Mouse (Mus musculus): ENCODE data around the gene Zfp945. TPM values are rescaled to one million over a fixed set of nuclear protein-coding genes. Genes with fewer than 3 reads are reported as not detected.
A peak's percentile ranks its signal among the peaks of the same experiment; 100 is the strongest.
"Not testable (repeated sequence)": the region's sequence is repeated elsewhere in the genome, so short reads cannot be mapped to it uniquely, and the experiment has no call there.

Zfp945 gene
- 1.8 and 2.2 TPM in 2 replicates for polyA plus RNA-seq (2015; fragmentation: Nextera tagmentation; extraction: Ambion mirVana)

- Histone ChIP-seq H3K9ac (peak within 1 kb of the TSS; percentile 72), H3K4me2 (peak within 1 kb of the TSS; percentile 71), H3K9me3 (replicated peaks) (no peaks in the 10 kb centered on the region), H3K4me1 (replicated peaks) (peaks cover 20% of the 10 kb centered on the region), H3K4me3 (replicated peaks) (peak within 1 kb of the TSS; percentile 67), H3K36me3 (no peaks in the 10 kb centered on the region), H3K27me3 (no peaks in the 10 kb centered on the region), H3K27ac (peak within 1 kb of the TSS; percentile 68)
- under 1% methylated on average over 20 of the region's 20 CpGs for WGBS (ENCODE audit: insufficient replicate concordance)
- DNase-seq (peak; percentile 31), ATAC-seq (ENCODE audit: low read depth) (peak; percentile 86)
Observed at GRCm38 (mm10) chr17:22866845-22867481, at the start of gene Zfp945. Gene Zfp945 (minus strand): TSS chr17:22867134.

DNA sequence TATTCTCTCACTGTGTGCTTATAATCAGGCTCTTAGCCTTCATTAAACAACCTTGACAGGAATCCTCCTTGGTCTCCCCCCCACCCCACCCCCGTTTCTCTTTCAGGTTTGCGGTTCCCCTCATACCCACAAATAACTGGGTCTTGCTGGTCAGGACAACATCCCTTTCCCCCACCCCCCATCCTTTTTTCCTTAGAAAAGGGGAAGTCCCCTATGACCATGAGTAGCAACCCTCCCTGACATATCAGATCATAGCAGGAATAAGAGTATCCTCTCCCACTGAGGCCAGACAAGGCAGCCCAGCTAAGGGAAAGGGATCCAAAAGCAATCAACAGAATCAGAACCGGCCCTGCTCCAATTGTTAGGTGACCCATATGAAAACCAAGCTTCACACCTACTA lies 21.4 kb upstream of the Zfp945 start:
- Histone ChIP-seq H3K9ac (no peak overlapping the region), H3K9me3 (replicated peaks) (no peaks in the 10 kb centered on the region), H3K36me3 (no peaks in the 10 kb centered on the region), H3K27me3 (no peaks in the 10 kb centered on the region), H3K4me1 (replicated peaks) (no peaks in the 10 kb centered on the region), H3K27ac (no peak overlapping the region), H3K4me2 (no peak overlapping the region), H3K4me3 (replicated peaks) (no peak overlapping the region)
- ATAC-seq (ENCODE audit: low read depth) (no peak), DNase-seq (no peak)
- 59% methylated on average over 3 of the region's 3 CpGs for WGBS (ENCODE audit: insufficient replicate concordance)

GRCm38 (mm10) chr17:22884059-22884698 lies 17.2 kb upstream of the Zfp945 start:
- H3K4me3 ChIP-seq (replicated peaks): no peak overlapping the region
- peak overlapping the region; percentile 14; the same call in 1 of the 2 replicates for H3K4me2 ChIP-seq
- WGBS (ENCODE audit: insufficient replicate concordance): 49% methylated on average over 10 of the region's 10 CpGs
- no peak overlapping the region for H3K27ac ChIP-seq
- no peaks in the 10 kb centered on the region for H3K36me3 ChIP-seq
- DNase-seq: peak; percentile 65
- peak; percentile 81 for ATAC-seq (ENCODE audit: low read depth)
- H3K9me3 ChIP-seq (replicated peaks): no peaks in the 10 kb centered on the region
- no peaks in the 10 kb centered on the region for H3K27me3 ChIP-seq
- H3K4me1 ChIP-seq (replicated peaks): no peaks in the 10 kb centered on the region
- H3K9ac ChIP-seq: no peak overlapping the region

DNA sequence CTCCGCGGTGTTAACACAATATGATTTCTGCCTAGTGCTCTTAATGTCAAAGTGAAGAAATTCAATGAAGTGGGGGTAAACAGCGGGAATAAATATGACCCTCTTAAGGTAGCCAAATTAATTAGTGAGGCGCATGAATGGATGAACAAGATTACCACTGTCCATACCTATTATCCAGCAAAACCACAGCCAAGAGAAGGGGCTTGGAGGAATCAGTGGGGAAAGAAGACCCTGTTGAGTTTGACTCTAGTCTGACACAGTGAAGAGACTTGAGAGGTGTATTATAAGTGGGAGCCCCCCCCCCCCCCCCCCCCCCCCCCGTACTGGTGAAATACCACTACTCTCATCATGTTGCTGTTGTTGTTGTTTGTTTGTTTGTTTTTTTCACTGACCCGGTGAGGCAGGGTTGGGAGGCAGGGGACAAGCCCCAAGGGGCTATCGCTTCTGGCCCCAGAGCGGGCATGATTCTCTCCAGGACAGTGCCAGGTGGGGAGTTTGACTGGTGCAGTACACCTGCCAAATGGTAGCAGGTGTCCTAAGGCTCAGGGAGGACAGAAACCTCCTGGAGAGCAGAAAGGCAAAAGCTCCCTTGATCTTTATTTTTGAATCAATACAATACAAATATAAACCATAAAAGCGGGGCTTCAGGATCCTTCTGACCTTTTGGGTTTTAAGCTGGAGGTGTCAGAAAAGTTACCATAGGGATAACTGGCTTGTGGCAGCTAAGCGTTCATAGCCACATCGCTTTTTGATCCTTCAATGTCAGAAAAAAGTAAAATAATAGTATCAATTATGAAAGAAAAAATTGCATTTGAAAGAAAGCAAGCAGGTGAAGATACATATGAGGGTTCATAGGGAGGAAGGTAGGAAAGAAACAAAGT lies 10.7 kb upstream of the Zfp945 start:
- Histone ChIP-seq H3K27ac (no peak overlapping the region), H3K9ac (no peak overlapping the region), H3K36me3 (no peaks in the 10 kb centered on the region), H3K4me2 (no peak overlapping the region), H3K4me1 (replicated peaks) (no peaks in the 10 kb centered on the region), H3K4me3 (replicated peaks) (no peak overlapping the region), H3K9me3 (replicated peaks) (peaks cover 5% of the 10 kb centered on the region; the same call in 1 of the 2 replicates), H3K27me3 (no peaks in the 10 kb centered on the region)
- ATAC-seq (ENCODE audit: low read depth) (peak; percentile 78), DNase-seq (no peak)
- WGBS (ENCODE audit: insufficient replicate concordance): 84% methylated on average over 10 of the region's 11 CpGs

DNA sequence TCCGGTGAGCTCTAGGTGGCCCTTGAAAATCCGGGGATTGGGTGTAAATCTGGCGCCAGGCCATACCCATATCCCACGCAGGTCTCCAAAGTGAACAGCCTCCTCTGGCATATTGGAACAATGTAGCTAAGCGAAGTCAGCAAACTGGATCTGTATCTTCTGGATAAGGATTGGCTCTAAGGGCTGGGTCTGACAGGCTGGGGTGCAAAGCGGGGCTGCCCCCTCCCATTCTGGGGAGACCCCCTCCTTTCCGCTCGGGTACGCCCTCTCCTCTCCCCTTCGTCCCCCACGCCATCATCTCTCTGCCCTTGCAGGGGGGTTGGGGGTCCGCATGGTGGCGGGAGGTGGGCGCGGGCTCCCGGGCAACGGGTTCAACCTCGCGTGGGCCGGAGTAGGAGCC lies 9.4 kb upstream of the Zfp945 start:
- Histone ChIP-seq H3K27ac (no peak overlapping the region), H3K36me3 (no peaks in the 10 kb centered on the region), H3K4me3 (replicated peaks) (no peak overlapping the region), H3K4me2 (no peak overlapping the region), H3K9me3 (replicated peaks) (peaks cover 5% of the 10 kb centered on the region; the same call in 1 of the 2 replicates), H3K9ac (no peak overlapping the region), H3K27me3 (no peaks in the 10 kb centered on the region), H3K4me1 (replicated peaks) (no peaks in the 10 kb centered on the region)
- ATAC-seq (ENCODE audit: low read depth) (no peak; the same call in 1 of the 2 replicates), DNase-seq (no peak)
- WGBS (ENCODE audit: insufficient replicate concordance): 72% methylated on average over 20 of the region's 20 CpGs

DNA sequence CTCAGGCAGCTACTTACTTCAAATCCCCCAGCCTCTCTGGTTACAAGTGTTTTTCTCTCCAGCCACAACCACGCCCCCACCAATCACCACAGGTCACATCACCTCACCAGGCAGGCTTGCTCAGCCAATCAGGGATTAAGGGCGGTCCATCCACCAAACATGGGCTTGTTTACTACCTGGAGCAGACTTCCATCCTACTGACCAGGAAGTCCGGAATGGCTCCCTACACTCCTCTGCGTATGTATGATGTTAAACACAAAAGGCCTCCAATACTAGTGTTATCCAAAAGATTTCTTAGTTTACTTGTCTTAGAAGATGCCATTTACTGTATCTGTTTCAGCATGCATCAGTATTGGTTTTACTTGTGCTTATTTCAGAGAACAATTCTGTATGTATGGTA lies 8.6 kb upstream of the Zfp945 start:
- H3K27ac ChIP-seq; H3K9ac ChIP-seq; ATAC-seq (ENCODE audit: low read depth); DNase-seq; H3K4me1 ChIP-seq (replicated peaks); H3K9me3 ChIP-seq (replicated peaks); H3K27me3 ChIP-seq; H3K4me2 ChIP-seq; H3K4me3 ChIP-seq (replicated peaks); H3K36me3 ChIP-seq: not testable (repeated sequence)
- WGBS (ENCODE audit: insufficient replicate concordance): 71% methylated on average over 4 of the region's 4 CpGs

- H3K9me3 ChIP-seq (replicated peaks): no peaks in the 10 kb centered on the region
- peak overlapping the region; percentile 71 for H3K4me2 ChIP-seq
- WGBS (ENCODE audit: insufficient replicate concordance): under 1% methylated on average over 10 of the region's 10 CpGs
- no peak for ATAC-seq (ENCODE audit: low read depth)
- peak overlapping the region; percentile 67 for H3K4me3 ChIP-seq (replicated peaks)
- peak overlapping the region; percentile 72 for H3K9ac ChIP-seq
- peak overlapping the region; percentile 68; the same call in 1 of the 2 replicates for H3K27ac ChIP-seq
- H3K27me3 ChIP-seq: no peaks in the 10 kb centered on the region
- H3K36me3 ChIP-seq: no peaks in the 10 kb centered on the region
- peaks cover 20% of the 10 kb centered on the region for H3K4me1 ChIP-seq (replicated peaks)
- DNase-seq: no peak
Observed at GRCm38 (mm10) chr17:22866421-22866844, 501 bp downstream of the Zfp945 start.

DNA sequence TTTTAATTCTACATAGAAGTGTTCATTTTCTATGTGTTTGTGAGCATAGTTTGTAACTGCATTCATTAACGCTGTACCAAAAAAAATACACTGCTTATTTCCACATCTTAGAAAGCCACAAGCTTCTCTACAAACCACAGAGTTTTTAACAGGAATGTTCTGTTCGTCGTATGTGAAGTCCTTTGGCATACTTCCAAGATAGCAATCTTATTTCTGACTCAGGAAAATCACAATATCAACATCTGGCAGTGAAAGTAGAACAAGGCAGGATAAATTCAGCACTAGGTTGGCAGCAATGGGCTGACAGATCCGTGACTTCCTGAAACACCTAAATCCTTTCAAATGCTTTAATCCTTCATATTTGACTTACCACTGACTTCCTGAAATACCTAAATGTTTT lies 45.8 kb downstream of the Zfp945 start:
- Histone ChIP-seq H3K36me3 (no peaks in the 10 kb centered on the region), H3K4me3 (replicated peaks) (no peak overlapping the region), H3K4me1 (replicated peaks) (no peaks in the 10 kb centered on the region), H3K27me3 (no peaks in the 10 kb centered on the region), H3K9me3 (replicated peaks) (no peaks in the 10 kb centered on the region), H3K27ac (no peak overlapping the region), H3K9ac (no peak overlapping the region), H3K4me2 (no peak overlapping the region)
- no peak for DNase-seq
- WGBS (ENCODE audit: insufficient replicate concordance): 46% methylated on average over 4 of the region's 4 CpGs
- ATAC-seq (ENCODE audit: low read depth): no peak

- Histone ChIP-seq H3K4me2 (peak overlapping the region; percentile 71), H3K36me3 (no peaks in the 10 kb centered on the region), H3K9me3 (replicated peaks) (no peaks in the 10 kb centered on the region), H3K27me3 (no peaks in the 10 kb centered on the region), H3K4me3 (replicated peaks) (peak overlapping the region; percentile 66), H3K27ac (no peak overlapping the region), H3K4me1 (replicated peaks) (no peaks in the 10 kb centered on the region), H3K9ac (no peak overlapping the region)
- no peak for DNase-seq
- no peak for ATAC-seq (ENCODE audit: low read depth)
- WGBS (ENCODE audit: insufficient replicate concordance): 71% methylated on average over 3 of the region's 3 CpGs
Observed at GRCm38 (mm10) chr17:22818199-22818595, 48.7 kb downstream of the Zfp945 start.

GRCm38 (mm10) chr17:22817471-22818198 lies 49.3 kb downstream of the Zfp945 start:
- H3K27ac ChIP-seq: no peak overlapping the region
- no peaks in the 10 kb centered on the region for H3K36me3 ChIP-seq
- ATAC-seq (ENCODE audit: low read depth): peak; percentile 85
- H3K4me2 ChIP-seq: peak overlapping the region; percentile 71
- H3K9me3 ChIP-seq (replicated peaks): no peaks in the 10 kb centered on the region
- peak; percentile 45 for DNase-seq
- WGBS (ENCODE audit: insufficient replicate concordance): under 1% methylated on average over 28 of the region's 28 CpGs
- H3K27me3 ChIP-seq: no peaks in the 10 kb centered on the region
- peak overlapping the region; percentile 66 for H3K4me3 ChIP-seq (replicated peaks)
- H3K4me1 ChIP-seq (replicated peaks): no peaks in the 10 kb centered on the region
- H3K9ac ChIP-seq: peak overlapping the region; percentile 60

GRCm38 (mm10) chr17:22799707-22800106 lies 67.2 kb downstream of the Zfp945 start:
- 58% methylated on average over 2 of the region's 2 CpGs for WGBS (ENCODE audit: insufficient replicate concordance)
- no peak for ATAC-seq (ENCODE audit: low read depth)
- H3K9ac ChIP-seq: no peak overlapping the region
- H3K27me3 ChIP-seq: no peaks in the 10 kb centered on the region
- no peak overlapping the region for H3K27ac ChIP-seq
- no peaks in the 10 kb centered on the region for H3K4me1 ChIP-seq (replicated peaks)
- no peak for DNase-seq
- H3K36me3 ChIP-seq: no peaks in the 10 kb centered on the region
- H3K4me3 ChIP-seq (replicated peaks): no peak overlapping the region
- no peaks in the 10 kb centered on the region for H3K9me3 ChIP-seq (replicated peaks)
- no peak overlapping the region for H3K4me2 ChIP-seq
